Mouse (Mus musculus) megakaryocyte, adult 5-6 weeks (primary cell): ENCODE data around the gene Rinl. TPM values are rescaled to one million over a fixed set of nuclear protein-coding genes. Genes with fewer than 3 reads are reported as not detected.

Experiments used
- ATAC-seq: 2 replicates; pipeline ENCODE4 v1.8.0; 2016; ENCODE audit warnings: mild to moderate bottlenecking, inconsistent platforms; ENCODE audit not compliant: poor library complexity, severe bottlenecking
- total RNA-seq, 2 experiments: library from RNA; stranded (forward) in 1 of 2; stranded (reverse) in 1 of 2; fragments of 153-499, 151-499 nt in 1 of 2; fragments of 221-1000, 200-1000 nt in 1 of 2; gene quantifications; 2 replicates each; pipeline versions ENCODE4 v1.2.3 to v1.2.4; 2015 to 2017

Rinl gene
- total RNA-seq, 2 experiments from 2014 or later: 64.9 to 71.5 TPM

DNA sequence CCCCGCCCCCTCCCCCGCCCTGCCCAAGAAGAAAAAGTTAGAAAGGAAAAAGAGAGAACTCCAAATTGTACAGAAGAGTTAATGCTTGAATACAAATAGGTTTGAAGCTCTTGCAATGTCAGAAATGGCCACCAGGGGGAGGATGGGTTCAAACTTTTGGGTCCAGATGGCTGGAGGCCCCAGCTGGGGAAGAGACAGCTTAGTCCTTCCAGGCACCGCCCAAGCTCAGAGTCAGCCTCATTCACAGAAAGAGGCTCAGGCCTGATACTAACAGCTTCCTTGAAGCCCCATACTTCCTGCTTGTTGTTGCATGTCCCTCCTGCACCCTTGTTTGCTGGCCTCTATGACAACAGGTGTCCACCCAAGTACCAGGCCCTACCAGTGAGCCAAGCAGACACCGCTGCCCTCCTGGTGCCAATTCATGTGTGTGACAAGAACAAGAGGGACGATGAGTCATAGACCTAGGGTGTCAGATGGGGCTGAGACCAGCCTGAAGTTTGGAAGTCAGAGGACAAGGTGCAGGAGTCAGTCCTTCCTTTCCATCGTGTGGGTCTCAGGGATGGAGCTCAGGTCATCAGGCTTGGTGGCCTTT is 8.6 kb upstream of the Rinl start:
- peak; percentile 79 for ATAC-seq

DNA sequence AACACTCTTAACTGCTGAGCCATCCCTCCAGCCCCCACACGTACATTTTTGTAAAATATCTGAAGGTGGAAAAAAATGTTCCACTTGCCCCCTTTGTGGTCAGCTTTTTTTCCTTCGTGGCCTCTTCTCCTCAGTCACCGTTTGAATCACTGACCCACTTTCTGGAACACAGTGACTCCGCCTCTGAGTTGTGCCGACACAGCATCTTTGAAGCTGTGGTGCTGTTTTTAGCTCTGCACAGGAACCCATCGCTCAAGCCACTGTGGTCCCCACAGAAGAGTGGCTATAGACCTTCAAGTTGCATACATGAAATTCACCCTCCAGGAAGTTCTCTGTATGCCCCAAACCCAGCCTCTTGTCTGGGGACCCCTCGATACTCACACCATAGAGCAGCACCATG is 7.9 kb upstream of the Rinl start:
- ATAC-seq: peak; percentile 34

DNA sequence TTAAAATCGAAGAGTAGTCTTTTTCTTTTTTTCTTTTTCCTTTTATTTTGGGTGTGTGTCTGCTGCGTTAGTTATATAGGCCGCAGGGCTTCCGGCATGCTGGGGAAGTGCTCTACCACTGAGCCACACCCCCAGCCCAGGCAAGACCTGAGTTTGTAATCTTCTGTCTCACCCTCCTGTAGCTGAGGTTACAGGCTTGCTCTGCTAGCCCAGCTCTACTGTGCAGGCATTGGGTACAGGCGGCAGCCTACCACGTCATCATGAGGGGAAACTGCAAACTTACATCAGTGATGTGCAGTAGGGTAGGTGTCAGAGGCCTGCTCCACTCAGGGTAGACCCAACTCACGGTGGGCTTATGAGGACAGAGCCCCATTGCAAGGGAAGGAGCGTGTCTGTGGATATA is 7.5 kb upstream of the Rinl start:
- ATAC-seq: peak; percentile 92

DNA sequence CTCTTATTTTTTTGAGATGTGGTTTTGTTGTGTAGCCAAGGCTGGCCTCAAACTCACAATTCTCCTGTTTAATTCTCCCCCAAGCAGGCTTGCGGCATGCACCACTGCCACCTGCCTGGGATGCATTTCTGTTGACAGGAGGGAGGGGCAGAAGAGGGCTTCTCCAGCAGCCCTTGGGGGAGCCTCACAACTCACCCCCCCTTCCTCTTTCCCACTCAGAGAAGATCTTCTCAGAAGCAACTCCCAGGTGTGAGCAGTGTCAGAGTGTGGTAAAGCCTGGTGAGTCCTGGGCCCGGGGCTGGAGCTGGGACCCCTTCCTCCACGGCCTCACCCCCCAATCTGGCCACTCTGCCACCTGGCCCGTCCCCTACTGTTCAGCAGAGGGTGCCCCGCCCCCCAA is 3.6 kb upstream of the Rinl start:
- ATAC-seq: no peak

DNA sequence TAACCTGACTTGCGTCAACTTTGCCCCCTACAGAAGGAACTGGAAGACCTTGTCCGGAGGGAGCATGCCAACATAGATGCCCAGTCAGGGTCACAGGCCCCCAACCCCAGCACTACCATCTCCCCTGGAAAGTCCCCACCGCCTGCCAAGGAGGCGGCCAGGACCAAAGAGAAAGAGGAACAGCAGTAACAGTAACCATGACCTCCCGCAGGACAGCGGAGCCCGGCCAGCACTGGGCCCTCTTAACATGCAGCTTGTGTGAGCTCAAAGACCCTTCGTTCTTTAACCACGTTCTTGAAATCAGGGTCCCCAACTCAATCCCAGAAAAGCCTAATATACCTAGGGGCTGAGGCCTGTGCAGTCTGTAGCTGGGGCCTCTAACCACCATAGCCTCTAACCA is 885 bp upstream of the Rinl start:
- ATAC-seq: no peak

DNA sequence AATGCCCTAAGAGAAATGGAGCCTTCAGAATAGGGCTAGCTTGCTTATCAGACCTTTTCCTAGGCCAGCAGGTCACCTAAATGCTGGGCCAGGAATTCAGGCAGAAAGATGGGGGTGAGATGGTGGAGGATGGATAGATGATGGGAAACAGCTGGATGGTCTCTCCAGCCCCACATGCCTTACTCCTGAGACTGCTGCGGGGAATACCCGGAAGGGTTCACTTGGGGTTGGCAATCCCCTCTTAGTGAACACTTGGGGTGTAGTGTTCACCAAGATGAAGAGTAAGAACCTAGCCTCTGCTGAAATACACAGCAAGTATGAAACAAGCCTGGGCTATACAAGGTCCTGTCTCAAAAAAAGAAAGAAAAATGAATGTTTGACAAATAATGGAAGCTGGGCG is 466 bp downstream of the Rinl start:
- no peak for ATAC-seq

DNA sequence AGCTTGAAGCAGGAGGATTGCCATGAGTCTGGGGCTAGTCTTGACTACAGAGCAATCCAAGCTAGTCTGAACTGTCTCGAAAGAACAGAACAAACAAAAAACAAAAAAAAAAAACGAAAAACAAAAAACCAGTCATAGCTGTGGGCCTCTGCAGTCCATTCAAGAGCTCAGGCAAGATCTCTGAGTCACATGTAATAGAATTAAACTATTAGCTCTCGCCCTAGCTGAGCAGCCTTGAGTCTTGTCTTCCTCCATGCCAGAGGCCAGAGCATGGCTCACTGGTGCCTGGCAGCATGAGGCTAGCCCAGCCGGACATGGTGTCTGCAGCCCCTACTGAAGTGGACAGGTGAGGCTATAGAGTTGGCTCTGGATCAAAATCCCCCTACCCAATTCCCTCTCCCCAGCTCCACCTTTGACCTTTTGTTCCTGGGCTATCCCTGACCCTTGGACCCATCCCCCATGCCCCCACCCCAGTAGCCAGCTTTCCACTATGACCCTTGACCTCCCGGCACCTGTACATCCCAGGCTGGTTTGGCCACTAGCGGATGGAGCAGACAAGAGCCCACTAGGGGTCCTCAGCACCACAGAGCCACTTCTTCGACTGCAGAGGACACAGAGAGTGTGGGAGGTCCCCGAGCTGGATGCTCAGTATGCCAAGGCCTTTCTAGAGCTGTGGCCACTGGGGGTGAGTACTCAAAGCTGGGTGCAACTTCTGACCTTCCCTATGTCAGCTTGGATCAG is 1.5 kb downstream of the Rinl start:
- no peak for ATAC-seq

DNA sequence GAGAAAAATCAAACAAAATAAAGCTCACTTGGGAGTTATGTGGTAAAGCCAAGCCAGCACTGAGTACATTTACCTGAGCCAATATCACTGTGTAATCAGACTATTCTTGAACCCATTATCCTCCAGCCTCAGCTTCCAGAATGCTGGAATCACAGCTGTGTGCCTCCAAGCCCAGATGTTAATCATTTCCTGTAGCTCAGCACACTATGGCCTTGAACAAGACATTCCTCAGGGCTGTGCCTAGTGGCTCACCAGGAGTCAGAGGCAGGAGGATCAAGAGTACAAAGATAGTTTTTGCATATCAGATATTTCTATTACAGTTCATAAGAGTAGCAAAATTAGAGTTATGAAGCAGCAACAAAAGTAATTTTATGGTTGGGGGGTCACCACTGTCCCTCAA is 2.9 kb downstream of the Rinl start:
- ATAC-seq: no peak

DNA sequence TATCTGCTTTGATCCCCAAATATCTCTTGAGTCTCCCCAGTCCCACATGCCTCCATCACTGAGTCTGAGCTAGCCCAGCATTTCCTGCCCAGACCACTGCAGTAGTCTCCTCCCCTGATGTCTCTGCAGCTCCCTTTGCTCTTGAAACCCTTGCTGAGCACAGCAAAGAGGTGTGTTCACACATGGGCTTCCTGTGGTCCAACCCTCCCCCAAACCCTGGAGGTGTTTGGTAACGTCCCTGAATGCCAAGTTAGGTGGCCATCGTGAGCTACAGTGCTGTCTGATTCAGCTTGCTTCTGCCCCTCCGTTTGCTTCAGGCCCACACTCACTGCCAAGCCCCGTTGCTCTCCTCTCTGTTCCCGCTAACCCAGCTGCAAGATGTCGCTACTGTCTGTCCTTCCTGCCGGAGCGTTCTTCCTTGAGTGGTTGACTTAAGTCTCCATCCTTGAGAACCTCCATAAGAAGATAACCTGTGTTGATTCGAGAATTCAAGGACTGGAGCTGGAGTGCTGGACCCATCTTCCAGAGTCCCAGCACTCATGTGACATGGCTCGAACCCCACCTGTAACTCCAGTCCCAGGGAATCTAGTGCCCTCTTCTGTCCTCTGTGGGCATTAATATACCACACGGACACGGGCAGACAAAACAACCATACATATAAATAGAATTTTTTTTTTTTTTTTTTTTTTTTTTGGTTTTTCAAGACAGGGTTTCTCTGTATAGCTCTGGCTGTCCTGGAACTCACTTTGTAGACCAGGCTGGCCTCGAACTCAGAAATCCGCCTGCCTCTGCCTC is 3.8 kb downstream of the Rinl start:
- ATAC-seq: peak; percentile 55

DNA sequence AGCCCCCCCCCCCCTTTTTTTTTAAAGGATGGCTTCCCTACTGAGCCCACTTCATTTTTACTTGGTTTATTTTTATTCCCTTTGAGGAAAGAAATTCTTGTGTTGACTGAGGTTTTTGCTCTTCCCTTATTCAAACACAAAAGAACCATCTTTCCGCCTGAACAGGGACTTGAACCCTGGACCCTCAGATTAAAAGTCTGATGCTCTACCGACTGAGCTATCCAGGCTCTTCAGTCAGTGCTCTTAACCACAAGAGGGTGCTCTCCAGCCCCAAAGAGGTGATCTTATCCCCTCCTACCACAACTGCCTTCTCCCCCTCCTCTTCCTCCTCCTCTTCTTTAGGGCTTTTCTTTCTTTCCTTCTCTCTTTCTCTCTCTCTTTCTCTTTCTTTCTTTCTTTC is 5.1 kb downstream of the Rinl start:
- no peak for ATAC-seq

DNA sequence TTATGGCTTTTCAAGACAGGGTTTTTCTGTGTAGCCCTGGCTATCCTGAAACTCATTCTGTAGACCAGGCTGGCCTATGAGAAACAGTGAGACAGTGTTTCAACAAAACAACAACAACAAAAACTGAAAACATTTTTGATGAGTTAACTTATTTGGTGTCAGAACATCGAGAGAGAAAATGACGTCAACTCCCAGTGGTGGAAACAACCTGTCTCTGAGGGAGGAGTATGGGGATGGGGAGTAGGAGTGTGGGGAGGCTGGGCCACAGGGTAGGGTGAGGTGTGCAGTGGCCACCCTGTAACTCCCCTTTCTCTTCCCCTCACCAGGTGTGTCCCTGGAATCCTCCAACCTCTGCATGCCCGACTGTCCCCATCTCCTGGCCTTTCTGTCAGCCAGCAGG is 5.7 kb downstream of the Rinl start:
- no peak for ATAC-seq

DNA sequence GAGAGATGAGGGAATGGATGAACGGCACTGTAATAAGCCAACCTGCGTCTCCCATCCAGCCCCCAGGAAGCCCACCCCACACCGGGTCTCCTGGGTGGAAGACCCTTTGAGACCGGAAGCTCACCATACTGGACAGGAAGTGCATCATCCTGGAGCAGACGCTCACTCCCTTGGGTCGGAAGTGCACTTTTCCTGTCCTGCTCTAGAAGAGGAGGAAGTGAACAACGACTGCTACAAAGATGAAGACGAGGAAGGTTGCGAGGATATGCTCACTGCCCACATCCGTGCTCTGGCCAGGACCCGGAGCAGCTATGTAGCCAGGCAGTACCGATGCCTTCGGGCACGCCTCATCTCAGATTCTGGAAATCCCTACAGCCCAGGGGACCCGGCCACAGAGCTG is 7.1 kb downstream of the Rinl start:
- ATAC-seq: peak; percentile 61

DNA sequence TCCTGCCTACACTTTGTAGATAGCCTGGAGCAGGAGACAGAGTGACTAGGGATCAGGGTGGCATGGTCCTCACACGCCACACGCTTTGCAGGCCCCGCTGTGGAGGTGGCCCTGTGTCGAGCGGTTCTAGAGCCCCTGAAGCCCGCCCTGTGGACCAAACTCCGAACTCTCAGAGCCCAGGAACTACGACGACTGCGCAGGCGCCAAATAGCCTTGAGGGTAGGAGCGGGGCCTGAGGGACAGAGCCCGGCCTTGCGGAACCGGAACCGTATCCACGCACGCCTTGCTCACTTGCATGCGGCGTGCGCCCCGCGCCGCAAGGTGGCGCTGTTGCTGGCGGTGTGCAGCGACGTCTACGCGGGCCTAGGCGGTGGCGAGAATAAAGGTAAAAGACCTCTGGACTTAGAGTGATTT is 7.8 kb downstream of the Rinl start:
- ATAC-seq: peak; percentile 89

DNA sequence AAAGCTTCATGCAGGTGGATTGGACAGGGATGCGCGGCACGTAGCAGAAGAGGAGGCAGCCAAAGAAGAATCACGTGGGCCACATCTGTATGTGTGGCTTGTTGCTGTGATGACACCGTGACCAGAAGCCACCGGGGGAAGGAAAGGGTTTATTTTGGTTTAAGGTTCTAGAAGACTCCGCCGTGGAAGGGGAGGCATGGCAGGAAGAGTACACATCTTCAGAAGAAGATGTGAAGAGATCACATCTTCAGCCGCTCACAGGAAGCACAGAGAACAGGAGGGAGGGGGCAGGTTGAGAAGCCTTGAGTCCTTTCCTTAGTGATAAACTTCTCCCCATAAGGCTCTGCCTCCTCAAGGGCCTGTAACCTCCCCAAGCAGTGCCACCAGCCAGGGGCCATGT is 11.2 kb downstream of the Rinl start:
- no peak for ATAC-seq

DNA sequence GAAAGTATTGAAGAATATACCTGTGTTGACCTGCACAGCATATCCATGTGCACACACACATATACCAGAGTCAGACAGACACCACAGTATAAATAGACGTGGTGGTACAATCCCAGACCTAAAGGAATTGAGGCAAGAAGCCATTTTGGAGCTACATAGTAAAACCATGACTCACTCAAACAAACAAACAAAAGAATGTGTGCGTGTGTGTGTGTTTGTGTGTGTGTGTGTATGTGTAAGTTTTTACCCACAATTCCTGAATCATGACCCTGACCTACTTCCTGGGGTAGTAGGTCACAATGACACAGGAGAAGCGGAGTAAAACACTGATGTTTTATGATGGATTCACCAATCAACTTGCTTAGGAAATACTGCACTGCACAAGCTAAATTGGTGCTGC is 12.7 kb downstream of the Rinl start:
- no peak for ATAC-seq

DNA sequence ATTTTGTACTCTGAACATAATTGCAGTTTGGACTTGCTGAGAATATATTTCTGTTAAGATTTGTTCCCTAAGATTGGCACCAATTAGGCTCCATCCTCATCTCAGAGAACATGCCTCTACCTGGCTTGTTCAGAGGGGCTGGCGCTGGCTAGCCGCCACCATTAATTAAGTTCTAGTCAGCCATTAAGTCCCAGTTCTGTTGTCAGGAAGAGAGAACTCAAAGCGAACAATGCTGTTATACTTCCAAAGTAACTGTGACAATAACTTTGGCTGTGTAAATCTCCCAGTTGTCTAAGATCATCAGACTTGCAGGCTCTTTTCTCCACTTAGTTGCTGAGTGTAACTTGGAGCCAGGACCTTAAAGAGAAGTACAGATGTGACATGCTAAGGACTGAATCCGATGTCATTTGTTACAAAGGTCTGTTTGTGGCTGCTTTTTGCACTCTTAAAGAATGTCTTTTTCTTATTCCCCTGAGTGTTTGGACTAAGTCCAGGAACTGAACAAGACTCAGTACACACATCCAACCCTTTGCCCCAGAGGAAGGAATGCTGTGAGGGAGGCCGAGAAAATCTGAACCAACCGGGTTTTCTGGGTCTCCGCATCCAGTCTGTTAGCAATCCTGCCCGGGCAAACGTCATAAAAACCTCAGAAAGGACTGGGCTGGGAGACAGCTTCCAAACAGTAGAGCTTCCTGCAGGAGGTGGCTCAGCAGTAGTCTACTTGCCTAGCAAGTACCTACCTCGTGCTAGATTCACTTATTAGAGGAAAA is 13.3 kb downstream of the Rinl start:
- no peak for ATAC-seq

DNA sequence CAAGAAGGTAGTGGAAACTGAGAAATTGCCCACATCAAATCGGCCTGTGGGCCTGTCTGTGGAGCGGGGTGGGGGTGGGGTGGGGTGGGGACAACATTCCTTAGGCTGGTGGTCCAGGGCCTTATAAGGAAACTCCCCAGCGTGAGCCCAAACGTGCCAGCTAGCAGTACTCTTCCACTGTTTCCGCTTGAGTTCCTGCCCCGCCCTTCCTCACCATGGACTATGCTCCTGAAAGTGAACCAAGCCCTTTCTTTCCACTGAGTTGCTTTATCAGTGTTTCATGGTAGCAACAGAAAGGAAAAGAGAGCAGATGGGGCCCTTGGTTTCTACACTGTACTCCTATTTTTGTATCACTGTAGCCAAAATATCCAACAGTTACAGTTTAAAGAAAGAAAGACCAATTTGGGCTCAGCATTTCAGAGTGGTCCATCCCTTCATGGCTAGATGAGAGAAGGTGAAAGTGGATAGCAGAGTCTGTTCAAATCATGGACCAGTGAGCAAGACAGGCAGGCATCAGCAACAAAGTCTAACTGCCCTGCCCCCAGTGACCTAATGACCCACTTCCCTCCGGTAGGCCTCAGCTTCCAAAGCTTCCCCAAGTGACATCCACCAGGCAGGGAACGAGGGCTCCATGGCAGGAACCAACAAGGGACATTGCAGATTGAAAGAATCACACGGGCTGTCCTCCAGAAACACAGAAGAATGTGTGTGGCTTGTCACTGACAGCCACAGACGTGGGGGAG is 14.2 kb downstream of the Rinl start:
- ATAC-seq: peak; percentile 39

DNA sequence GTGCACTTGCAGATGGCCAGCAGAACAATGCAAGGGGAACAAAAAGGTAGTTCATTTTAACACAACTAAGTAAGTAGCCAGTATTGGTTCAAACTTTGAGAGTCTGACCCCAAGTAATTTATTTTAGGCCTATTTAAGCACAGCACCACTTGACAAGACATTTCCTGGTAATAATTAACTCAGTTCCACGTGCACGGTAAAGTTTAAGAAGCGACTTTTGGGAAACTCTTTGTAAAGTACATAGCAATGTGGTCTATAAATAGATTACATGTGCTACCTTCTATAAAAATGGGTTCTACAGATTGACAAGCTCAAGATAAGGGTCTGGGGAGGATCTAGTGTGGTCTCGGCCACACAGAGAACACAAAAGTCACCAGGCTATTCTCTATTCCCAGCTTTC is 15.0 kb downstream of the Rinl start:
- ATAC-seq: no peak

DNA sequence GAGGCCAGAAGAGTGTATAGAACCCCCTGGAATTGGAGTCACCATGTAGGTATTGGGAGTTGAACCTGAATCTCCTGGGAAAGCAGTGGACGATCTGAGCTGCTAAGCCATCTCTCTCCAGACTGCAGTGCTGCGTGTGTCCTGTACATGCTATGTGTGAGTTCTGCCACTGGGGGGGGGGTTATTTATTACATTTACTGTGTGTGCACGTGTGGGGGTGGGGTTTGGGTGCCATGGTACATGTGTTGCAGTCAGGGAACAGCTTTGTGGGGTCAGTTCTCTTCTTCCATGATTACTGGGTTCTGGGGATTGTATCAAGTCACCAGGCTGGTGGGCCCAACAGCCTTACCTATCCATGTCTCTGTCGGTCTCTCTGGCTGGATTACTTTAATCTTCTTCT is 18.1 kb downstream of the Rinl start:
- ATAC-seq: no peak

DNA sequence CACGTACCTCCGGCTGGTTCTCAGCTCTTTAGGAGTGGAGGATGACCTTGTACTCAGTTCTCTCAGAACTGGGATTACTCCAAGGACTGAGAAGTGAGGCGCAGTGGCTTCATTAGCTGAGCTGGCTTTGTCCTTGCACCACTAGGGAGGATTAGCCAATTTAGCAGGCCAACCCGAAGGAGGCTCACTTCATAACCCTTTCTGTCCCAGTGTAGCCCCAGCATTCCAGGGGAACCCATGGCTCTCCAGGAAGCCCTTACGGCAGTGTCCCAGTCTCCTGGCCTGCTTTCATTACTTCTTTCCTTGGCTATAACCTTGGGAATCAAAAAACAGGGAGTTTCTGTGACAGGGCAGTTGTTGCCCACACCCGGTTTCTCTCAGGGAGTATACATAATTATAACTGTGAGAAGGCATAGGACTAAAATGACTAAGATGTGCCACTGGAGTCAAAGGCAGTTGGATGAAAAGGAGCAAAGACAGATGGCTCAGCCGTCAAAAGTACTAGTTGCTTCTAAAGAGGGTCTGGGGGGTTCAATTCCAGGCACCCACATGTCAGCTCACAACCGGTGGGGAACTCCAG is 19.0 kb downstream of the Rinl start:
- no peak for ATAC-seq
